Mouse (Mus musculus): Measurements from ENCODE around the gene Cd300lf. TPM values are rescaled to one million over a fixed set of nuclear protein-coding genes. Genes with fewer than 3 reads are reported as not detected.

Cd300lf gene
- total RNA-seq, 2 experiments from 2014 or later: 11.3 to 17.3 TPM

DNA sequence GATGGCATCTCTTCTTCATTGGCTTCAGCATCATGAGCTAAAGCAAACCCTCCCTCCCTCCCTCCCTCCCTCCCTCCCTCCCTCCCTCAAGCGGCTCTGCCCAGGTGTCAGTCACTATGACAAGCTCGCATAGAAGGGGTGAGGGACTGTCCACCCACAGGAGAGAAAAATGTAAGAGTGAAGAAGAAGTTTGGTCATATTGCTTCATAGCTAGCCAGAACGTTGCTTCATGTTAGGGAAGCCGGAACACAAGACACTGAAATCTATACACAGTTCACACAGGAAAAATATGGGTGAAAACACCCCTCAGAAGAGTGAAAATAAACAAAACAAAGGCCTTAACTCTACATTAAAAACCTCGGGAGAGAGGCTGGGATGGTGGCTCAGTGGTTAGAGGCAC is 23.5 kb downstream of the Cd300lf start:
- no peak for ATAC-seq (replicated peaks; ENCODE audit: low FRiP score, poor library complexity, severe bottlenecking)

DNA sequence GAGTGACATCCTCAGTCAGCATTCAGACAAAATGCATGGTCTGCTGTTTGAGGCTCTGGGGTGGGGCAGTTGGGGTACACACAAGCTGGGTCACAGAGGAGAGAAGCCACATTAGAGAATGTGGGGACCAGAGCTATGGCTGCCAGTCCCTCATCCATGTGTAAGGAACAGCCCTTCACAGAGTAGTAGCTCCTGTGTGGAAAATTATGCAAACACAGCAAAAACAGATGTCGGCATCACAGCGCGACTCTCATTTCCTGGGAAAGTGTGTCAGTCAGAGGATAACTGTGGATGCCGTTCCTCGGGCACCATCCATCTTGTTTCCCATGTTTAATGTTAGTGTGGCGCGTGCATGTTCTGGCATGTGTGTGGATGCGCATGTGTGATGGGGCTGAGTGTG is 25.6 kb downstream of the Cd300lf start:
- no peak for ATAC-seq (replicated peaks; ENCODE audit: low FRiP score, poor library complexity, severe bottlenecking)

DNA sequence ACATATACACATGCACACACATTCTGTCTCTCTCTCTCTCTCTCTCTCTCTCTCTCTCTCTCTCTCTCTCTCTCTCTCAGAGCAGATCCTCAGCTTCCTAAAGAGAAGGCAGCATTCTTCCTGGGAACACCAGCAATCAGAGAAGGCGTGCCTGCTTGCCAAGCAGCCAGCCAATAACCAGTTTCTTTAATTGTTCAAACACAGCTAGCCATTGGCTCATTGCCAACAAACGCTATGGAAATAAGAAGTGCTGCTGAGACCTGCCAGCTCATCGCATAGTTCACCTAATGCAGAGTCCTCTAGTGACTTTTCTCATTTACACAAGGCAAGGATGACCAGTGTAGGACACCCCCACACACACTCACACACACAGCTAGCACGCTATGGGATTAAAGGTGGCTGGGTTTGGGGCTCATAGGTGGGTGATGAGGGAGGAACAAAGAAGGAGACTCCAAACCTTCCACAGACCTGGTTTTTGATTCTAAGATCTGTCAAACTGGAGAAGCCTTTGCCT is 26.3 kb downstream of the Cd300lf start:
- ATAC-seq (replicated peaks; ENCODE audit: low FRiP score, poor library complexity, severe bottlenecking): no peak

DNA sequence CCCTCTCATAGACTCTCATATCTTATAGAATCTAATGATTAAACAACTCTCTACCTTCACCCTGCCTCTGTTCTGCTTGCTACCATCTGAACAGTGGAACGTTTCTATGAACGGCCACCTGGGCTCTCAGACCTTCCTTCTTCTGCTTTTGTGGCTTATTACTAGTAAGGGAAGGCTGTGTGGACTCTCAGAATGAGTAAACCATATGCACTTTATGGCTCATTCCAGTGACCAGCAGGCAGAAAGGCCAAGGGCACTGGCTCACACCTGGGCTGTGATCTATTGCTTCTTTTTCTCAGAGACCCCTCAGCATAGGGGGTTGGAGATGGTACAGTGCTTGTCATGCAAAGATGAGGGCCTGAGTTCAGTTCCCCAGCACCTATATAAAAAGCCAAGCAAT is 27.2 kb downstream of the Cd300lf start:
- ATAC-seq (replicated peaks; ENCODE audit: low FRiP score, poor library complexity, severe bottlenecking): no peak

DNA sequence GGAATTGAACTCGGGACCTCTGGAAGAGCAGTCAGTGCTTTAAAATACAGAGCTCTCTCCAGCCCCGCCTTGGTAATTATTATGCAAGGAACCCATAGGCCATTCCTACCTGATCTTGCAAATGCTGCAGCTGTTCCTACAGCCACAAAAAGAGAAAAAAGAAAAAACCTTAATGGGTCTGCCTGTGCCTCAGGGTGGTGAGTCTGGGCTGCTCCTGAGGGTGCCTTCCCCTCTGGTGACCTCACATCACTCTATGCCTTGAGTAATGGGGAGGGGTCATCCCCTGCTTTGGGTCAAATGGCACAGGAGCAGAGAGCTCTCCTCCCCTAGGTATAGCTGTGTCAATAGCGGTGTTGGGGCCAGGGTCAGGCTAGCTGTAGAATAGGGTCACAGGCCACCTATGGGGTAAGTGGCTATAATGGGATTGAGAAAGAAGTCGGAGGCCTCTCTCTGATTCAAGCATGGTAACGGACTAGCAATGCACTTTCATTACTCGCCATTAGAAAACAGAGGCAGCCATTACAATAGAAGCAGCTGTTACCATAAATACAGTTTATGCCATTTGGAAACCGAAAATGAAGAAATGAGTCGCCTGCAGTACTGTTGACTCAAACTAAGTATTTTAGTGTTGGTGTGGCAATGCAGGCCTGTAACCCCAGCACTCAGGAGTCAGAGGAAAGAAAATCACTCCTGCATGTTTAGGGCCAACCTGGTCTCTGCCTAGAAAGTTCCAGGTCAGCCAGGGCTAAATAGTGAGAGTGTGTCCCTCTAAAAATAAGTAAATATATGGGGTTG is 28.8 kb downstream of the Cd300lf start:
- ATAC-seq (replicated peaks; ENCODE audit: low FRiP score, poor library complexity, severe bottlenecking): no peak

DNA sequence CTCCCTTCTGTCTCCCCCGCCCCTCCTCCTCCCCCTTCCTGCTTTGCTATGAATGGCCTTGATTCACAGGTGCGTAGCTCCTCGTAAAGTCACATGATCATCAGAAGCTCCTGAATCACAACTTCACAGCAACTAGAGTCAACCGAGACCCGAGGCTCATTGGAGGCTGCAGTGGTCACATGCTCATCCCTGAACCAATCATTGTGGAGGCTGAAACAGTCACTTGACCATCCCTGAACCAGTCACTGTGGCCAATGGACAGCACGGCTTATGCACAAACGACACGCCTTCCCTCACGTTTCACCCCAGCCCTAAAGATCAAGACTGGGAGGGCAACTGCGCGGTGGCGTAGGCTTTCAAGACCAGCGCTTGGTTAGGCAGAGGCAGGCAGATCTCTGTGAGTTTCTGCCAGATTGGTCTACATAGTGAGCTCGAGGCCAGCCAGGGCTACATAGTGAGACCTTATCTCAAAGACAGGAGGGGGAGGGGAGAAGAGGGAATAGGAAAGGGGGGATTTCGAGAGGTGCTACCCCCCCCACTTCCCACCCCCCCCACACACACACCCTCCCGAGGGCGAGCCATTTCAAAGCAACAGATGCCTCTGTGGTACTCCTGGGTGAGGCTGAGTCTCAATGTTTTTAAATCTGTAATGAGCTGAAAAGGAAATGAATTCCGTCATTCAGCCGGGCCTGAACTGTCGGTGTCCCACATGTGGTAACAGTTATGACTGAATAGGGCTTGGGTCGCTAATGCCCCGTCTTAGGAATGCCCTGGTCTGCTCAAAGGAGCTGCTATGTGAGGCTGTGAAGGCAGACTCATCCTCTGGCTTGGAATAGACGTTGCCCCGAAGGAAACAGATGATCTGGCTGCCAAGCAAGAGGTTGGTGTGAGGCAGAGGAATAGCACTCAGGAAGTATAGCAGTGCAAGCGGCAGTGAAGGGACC is 30.1 kb downstream of the Cd300lf start:
- no peak for ATAC-seq (replicated peaks; ENCODE audit: low FRiP score, poor library complexity, severe bottlenecking)

DNA sequence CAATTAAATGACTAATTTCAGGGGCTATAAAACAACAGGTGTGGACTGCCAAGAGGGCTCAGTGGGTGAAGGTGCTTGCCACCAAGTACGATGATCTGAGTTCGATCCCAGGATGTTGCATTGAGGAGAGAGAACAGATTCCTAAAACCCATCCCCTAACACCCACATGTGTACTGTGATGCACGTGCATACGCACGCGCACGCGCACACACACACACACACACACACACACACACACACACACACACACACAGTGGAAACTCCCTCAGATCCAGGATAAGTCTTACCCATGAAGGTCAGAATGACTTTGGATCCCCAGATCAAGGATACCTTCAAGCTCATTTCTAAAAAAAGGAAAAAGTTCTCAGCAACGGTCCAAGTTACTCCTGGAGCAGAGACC is 31.7 kb downstream of the Cd300lf start:
- no peak for ATAC-seq (replicated peaks; ENCODE audit: low FRiP score, poor library complexity, severe bottlenecking)

DNA sequence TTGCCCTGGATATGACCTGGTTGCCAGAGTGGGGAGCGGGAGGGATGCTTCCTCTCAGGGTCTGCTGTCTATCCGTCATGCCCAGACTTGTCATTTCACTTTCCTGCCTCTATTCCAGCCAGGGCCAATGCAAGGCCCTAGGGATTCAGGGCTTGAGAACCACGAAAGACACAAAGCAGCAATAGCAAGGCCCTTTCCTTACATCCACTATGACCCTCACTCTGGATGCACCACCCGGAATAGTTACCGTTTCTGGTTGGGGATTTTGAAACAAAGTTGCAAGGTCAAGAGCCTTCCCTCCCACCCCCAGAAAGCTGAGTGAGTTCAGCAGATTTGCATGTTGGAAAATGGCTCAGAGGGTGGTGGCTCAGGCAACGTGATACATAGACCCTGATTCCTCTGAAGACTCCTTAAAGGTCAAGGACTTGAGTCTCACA is 32.2 kb downstream of the Cd300lf start:
- ATAC-seq (replicated peaks; ENCODE audit: low FRiP score, poor library complexity, severe bottlenecking): no peak

DNA sequence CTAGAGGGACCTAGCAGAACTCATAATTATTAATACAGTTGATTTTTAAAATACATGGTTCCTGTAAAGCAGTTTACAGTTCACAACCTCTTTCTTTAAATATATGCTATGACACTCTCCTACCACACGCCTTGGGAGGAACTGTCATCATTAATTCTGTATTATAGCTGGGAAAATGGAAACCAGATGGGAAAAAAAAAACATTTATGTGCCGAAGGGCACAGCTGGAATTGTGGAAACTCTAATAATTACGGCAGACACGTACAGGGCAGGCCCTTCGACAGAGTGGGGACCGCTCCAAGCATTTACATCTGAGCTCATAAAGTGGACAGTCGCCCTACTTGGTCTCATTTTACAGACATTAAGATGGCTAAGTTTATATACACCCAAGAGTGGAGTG is 33.1 kb downstream of the Cd300lf start:
- ATAC-seq (replicated peaks; ENCODE audit: low FRiP score, poor library complexity, severe bottlenecking): no peak

DNA sequence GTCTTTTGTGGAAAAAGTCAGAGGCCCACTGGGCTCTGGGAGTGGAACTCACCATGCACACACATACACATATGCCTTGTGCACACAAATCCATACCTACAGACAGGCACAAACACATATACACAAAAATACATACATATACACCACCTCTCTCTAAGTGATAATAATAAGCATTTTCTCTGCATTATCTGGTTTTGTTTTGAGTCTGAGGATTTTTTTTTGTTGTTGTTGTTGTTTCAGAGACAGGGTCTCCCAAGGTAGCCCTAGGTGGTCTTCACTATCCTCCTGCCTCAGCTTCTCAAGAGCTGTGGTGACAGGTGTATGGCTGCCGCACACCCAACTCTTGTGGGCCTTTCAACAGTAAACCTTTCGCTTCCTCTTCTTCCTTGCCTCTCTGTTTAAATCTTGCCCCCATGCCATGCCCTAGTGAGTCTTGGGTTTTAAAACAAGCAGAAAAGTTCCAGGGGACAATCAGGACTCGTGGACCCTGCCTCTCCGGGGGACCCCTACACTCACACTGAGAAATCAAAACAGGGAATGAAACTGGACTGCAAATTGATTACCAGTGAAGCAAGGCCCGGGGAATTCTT is 33.7 kb downstream of the Cd300lf start:
- no peak for ATAC-seq (replicated peaks; ENCODE audit: low FRiP score, poor library complexity, severe bottlenecking)

DNA sequence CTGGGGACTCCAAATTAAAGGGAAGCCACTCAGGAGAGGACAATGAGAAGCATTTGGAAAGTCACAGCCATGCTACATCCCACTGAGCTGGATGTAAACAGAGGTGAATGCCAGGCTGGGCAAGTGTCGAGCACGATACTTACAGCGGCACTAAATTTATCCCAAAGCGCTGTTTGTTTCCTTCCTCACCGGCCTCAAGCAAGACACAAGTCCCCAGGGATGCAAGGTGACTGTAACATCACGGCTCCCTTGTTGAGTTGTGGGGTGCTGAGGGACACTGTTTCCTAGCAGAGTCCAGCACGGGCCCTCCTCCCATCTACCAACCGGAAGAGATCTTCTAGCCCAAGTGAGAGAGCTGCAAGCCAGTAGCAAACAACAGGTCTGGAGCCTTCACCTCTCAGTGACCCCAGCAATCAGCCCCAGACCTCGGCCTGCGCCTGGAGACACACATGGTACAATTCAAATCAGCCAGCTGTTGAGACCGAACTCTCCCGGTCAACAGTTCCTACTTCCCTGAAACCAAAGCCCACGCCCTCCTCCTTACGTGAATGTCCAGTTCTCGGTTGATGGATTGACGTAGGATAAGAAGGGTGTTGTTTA is 34.5 kb downstream of the Cd300lf start:
- no peak for ATAC-seq (replicated peaks; ENCODE audit: low FRiP score, poor library complexity, severe bottlenecking)

DNA sequence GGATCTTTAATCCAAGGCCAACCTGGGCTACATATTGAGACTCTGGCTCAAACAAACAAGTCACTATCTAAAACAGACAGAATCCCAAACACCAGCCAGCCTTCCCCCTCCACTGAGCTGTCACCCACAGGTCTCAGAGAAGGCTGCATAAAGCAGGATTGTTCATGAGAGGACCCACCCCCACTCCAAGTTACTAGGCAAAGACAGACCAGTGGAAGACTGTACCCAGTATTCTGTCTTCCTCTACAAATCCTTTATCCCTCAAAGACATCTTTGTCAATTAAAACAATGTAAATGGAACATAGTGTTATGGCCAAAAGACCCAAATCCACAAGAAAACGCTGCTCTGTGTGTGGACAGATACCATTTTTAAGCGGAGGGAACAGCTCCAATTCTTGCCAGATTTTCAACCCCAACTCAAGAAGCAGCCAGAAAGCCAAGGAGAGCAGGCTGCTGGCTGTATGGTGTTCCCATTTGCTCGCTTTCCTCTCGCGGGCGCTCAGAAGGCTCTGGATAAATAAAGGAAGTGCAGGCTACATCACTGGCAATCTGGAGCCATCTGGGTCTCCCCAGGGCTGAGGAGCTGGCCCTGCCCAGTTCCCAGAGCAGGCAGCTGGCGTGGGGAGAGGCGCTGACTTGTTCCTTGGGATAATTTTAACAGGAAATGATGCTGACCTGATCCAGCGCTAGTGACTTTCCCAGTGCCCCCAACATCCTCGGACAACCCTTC is 35.4 kb downstream of the Cd300lf start:
- no peak for ATAC-seq (replicated peaks; ENCODE audit: low FRiP score, poor library complexity, severe bottlenecking)

DNA sequence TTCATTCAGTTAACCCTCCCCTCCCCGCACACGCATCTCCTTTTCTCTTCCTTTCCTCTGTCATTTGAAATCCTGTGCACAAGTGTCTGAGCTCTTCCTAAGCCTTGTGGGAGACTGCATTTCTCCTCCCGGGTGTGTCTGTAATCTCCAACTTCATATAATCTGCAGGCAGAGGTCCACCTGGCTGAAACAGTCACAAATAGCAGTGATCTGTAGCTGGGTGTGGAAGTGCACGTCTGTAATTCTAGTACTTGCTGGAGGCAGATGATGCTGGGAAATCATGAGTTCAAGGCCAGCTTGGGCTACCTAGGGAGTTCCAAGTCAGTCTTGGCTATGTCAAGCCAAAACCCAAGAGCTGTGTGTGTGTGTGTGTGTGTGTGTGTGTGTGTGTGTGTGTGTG is 41.7 kb downstream of the Cd300lf start:
- ATAC-seq (replicated peaks; ENCODE audit: low FRiP score, poor library complexity, severe bottlenecking): no peak

DNA sequence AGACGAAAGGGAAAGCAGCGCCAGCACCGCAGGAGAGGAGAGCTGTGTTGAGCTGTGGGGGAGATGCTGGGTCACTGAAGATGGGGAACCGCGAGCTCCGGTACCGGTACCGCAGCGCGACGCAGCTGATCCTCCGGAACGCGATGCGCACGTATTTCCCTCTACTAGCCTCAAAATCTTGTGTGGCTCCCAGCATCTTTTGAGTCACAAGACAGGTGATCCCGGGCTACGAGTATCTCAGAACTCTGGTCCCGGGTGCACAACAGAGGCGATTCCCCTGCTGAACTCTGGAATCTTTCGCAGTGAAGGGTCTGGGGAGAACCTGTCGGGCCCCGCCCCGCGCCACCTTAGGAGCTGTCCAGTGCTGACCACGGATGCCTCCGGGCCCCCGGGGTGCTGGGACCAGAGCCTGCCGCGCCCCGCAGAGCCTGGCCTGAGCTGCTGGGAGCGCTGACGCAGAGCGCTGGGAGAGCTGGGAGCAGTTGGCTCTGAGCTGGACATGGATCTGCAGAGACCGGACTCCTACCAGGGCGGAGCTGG is 42.4 kb downstream of the Cd300lf start, which contains the start of gene Rab37:
Gene Rab37 (plus strand): TSS at position 70 of the 540 bp plus-strand sequence.
- no peak for ATAC-seq (replicated peaks; ENCODE audit: low FRiP score, poor library complexity, severe bottlenecking)

DNA sequence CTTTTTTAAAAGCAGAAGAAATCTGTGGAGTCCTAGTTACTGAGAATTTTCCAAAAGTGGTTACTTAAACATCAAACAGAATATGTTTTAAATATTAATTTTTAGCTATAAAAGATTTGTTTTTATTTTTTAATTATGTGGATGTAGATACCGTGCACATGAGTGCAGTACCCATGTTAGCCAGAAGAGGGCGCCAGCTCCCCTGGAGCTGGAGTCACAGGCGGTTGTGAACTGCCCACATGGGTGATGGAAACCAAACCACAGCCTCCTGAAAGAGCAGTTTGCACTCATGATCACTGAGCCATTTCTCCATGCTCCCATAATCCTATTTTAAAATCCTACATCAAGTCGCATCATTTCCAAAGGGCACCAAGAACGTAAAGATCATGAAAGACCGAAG is 43.9 kb downstream of the Cd300lf start:
- no peak for ATAC-seq (replicated peaks; ENCODE audit: low FRiP score, poor library complexity, severe bottlenecking)

DNA sequence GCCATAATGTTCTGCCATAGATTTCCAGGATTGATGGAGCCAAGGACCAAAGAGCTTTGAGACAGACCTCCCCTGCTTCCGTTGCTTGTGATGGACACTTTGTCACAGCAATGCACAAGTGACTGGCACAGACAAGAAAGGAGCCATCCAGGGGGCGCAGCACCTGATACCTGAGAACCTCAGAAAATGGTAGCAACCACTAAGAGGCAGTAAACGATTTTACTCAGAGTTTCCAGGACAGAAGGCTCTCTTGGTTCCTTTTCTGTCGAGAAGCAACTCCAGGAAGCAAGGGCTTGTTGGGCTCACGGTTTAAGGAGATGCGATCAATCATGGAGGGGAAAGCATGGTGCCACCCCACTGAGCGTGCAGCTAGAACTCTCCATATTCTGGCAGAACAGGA is 47.6 kb downstream of the Cd300lf start:
- ATAC-seq (replicated peaks; ENCODE audit: low FRiP score, poor library complexity, severe bottlenecking): no peak

DNA sequence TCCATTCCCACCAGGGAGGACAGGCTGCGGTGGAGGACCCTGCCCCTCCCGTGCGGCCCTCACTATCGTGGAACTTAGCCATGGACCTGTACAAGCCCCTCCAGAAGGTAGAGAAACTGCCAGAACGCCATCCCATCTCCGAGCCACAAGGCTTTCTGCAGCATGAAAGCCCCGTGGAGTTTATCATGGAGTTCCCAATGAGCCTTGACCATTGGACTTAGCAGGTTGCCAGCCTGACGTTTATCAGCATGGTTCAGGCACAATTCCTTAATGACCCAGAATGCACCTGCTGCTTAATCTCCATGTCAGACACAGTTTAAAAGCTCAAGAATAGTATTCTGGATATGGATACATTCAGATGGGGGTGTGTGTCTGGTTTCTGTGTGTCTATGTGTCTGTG is 48.7 kb downstream of the Cd300lf start:
- no peak for ATAC-seq (replicated peaks; ENCODE audit: low FRiP score, poor library complexity, severe bottlenecking)

DNA sequence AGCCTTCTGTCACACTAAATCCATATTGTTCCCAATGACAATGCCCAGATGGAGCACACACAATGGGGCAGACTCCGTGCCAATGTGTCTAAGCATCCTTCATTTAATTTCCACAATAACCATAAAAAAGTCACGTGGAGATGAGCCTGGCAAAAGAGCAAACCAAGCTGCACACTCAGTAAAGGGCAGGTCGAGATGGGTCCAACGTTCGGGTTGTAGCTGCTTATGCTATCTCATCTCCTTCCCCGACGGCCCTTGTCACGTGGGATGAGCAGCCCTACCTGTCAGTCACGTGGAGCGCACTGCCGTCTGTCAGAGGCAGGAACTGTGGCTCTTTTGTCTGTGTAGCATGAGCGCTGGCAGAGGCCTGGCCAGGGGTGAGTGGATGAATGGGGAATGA is 49.2 kb downstream of the Cd300lf start:
- ATAC-seq (replicated peaks; ENCODE audit: low FRiP score, poor library complexity, severe bottlenecking): no peak

Measured in erythroblast, adult 5-6 weeks (primary cell).